Mouse (Mus musculus) myocyte (in vitro differentiated cells): ENCODE results near the gene Mad1l1.
A peak's percentile ranks its signal among the peaks of the same experiment; 100 is the strongest.

Experiments used
- E2F4 ChIP-seq: IDR thresholded peaks from one replicate; pipeline ENCODE4 v1.6.1; 2011; ENCODE audit warnings: mild to moderate bottlenecking, control low read depth, moderate library complexity; ENCODE audit not compliant: insufficient read depth
- MAX ChIP-seq: IDR thresholded peaks from one replicate; pipeline ENCODE4 v1.6.1; 2011; ENCODE audit warnings: low read depth, mild to moderate bottlenecking, control low read depth
- MYOD1 ChIP-seq, 3 experiments: IDR thresholded peaks; one replicate each; pipeline ENCODE4 v1.6.1; 2011; ENCODE audit warnings: control low read depth in 2 of 3, low read depth in 2 of 3, mild to moderate bottlenecking in 2 of 3, moderate library complexity in 1 of 3; ENCODE audit not compliant: insufficient read length in 2 of 3, control insufficient read depth in 1 of 3
- POLR2A ChIP-seq: IDR thresholded peaks from one replicate; pipeline ENCODE4 v1.6.1; 2011; ENCODE audit warnings: low read depth, mild to moderate bottlenecking, control low read depth, moderate library complexity; ENCODE audit not compliant: insufficient read length
- POLR2AphosphoS2 ChIP-seq: IDR thresholded peaks from one replicate; pipeline ENCODE4 v1.6.1; 2011; ENCODE audit warnings: low read depth, control low read depth; ENCODE audit not compliant: insufficient read length
- SRF ChIP-seq: IDR thresholded peaks from one replicate; pipeline ENCODE4 v1.6.1; 2011; ENCODE audit warnings: low read depth; ENCODE audit not compliant: control insufficient read depth, insufficient read length
- USF1 ChIP-seq: IDR thresholded peaks from one replicate; pipeline ENCODE4 v1.6.1; 2011; ENCODE audit warnings: low read depth, mild to moderate bottlenecking, control low read depth, moderate library complexity

DNA sequence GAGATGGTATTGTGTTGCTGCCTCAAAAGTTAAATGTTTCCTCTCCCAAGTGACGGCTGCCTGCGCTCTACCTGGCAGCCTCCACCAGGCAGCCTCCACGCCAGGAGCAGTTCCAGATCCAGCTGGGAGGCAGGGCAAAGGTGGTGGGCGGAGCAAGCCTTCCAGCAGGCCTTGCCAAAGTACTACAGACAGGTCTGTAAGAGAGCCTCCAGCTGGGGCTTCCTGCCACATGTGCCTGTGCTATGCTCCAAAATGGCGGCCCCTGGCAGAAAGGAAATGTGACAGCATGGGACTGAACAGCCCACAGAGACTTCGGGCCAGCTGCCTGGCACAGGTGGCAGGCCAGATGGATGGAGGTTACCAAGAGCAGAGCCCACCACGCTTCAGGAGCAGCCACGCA is 39.0 kb downstream of the Mad1l1 start:
- no peak for TF ChIP-seq E2F4
- TF ChIP-seq USF1, result no peak
- no peak for TF ChIP-seq SRF
- no peak for TF ChIP-seq POLR2AphosphoS2
- TF ChIP-seq MAX, result no peak
- TF ChIP-seq MYOD1 (IDR thresholded peaks at IDR 0.05; ENCODE audit: control insufficient read depth in 1 of 3, insufficient read length in 2 of 3, low read depth in 2 of 3), result peak in 1 of 3 experiments; percentile 10
- TF ChIP-seq POLR2A, result no peak
